Mouse (Mus musculus): Measurements from ENCODE around the gene Eif4e. TPM values are rescaled to one million over a fixed set of nuclear protein-coding genes. Genes with fewer than 3 reads are reported as not detected.
"Not testable (repeated sequence)": the region's sequence is repeated elsewhere in the genome, so short reads cannot be mapped to it uniquely, and the experiment has no call there.

Eif4e gene
- total RNA-seq, 2 experiments from 2014 or later: 202 to 217 TPM

DNA sequence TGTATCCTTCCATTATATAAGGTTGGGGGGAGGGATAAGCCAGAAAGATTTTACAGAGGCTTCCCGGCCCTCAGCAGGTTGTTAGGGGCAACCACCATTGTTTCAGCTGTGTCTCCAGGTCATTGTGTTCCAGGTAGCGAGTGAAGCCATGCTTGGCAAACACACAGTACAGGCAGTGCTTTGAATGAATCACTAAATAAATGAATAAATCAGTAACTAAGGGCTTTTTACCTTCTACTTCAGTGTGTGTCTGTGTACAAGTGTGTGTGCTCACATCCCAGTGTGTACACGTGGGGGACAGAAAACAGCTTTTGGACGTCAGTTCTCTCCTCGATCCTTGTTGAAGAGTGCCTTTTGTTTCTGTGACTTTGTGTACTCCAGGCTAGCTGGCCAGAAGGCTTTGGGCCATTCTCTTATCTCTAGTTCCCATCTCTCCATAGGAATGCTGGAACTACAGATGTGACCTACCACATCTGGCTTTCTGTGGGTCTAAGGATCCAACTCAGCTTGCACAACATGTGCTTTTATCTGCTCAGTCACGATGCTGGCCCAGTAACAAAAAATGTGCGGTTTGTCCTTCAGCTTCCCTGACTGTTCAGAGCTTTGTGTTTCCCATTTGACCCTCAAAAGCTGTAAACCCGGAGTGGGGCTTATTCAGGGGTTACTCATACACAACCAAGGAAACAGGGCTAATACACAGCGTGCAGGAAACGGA, 10.2 kb upstream of the Eif4e start:
- peak in 1 of 2 experiments; percentile 42 for DNase-seq (ENCODE audit: low spot score in 2 of 2)

DNA sequence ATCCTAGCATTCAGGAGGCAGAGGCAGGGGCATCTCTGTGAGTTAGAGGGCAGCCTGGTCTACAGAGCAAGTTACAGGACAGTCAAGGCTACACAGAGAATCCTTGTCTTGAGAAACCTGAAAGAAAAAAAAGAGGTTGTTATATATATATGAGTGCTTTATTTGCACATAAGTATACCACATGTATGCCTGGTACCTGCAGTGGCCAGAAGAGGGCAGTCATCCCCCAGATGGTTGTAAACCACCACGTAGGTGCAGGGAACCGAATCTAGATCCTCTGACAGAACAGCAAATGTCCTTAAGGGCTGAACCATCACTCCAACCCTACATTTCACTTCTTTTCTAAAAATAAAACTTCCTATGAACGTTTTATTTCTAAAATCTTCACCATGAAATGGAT, 8.1 kb upstream of the Eif4e start:
- DNase-seq (ENCODE audit: low spot score in 2 of 2): no peak

DNA sequence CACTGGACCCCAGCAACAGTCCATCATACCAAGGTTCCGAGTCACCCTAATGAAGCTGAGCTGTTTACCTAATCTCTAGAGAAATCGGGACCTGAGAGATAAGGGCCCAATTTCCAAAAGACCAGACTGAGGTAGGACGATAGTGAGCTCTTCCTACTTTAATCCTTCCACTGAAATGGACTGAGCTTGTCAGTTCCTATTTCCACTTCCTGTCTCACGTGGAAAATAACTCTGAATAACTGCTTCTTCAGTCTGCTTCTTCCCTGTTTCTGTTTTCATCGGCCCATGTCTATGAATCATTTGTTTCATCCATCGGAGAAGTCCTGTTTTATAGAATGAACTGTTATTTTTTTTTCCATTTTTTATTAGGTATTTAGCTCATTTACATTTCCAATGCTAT, 6.8 kb upstream of the Eif4e start:
- DNase-seq (ENCODE audit: low spot score in 2 of 2): no peak

DNA sequence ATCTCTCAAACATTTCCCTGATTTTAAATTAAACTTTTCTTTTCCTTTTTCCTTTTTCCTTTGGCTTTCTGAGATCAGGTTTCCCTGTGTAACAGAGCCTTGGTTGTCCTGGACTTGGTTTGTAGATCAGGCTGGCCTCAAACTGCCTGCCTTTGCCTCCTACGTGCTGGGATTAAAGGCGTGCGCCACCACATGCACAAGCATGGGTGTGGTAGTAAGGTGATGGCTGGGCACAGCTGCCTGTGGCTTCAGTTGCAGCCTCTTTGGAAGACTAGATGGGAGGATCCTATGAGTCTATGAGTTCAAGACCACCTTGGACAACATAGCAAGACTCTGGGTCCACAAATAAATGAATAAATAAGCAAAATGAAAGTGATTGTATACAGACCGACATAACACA, 2.0 kb upstream of the Eif4e start:
- no peak for DNase-seq (ENCODE audit: low spot score in 2 of 2)

DNA sequence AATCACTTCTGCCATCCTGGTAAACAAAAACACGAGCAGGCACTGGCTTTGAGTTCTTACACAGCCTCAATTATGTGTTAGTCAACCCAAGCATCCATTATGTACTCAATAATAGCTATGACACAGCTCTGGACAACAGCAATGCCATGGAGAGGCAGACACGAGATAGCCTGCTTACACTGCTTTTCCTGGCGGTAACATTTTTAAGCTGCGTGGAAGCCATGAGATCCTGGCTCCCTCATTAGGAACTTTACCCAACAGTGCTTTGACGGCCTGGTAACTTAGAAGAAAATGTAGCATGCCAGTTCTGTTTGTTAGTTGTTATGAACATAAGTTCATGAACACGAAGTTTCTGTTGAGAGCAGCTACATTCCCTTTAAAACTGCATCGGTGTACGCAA, 485 bp upstream of the Eif4e start:
- DNase-seq (ENCODE audit: low spot score in 2 of 2): no peak

DNA sequence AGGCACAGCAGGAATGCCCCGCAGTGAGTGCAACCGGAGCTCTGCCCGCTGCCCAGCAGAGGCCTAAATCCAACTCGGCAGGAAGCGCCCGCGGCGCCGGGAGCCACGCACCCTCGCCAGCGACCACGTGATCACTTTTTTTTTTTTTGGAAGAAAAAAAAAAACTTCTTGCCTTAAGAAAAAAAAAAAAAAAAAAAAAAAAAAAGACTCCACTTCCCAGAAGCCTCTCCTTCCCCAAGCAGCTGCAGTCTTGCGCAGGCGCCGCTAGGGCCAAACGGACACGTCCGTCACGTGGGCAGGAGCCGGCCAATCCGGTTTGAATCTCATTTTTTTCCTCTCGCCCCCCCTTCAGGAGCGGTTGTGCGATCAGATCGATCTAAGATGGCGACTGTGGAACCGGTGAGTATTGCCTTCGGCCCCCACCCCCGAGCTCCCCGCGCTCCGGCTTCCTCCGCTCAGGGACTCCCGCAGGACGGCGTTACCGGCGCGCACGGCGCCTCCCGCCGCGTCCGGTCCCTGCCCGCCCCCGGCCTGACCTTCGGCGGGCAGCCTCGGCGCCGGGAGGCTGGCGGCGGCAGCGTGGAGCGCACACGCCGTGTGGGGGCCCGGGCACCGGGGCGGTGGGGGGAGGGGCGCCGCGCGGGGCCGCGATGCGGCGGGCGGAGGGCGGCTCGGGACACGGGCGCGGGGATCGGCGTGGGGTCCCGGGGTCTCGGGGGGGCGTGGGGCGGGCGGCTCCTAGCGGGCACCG, 1.1 kb downstream of the Eif4e start:
- DNase-seq (ENCODE audit: low spot score in 2 of 2): peak; percentile 87

DNA sequence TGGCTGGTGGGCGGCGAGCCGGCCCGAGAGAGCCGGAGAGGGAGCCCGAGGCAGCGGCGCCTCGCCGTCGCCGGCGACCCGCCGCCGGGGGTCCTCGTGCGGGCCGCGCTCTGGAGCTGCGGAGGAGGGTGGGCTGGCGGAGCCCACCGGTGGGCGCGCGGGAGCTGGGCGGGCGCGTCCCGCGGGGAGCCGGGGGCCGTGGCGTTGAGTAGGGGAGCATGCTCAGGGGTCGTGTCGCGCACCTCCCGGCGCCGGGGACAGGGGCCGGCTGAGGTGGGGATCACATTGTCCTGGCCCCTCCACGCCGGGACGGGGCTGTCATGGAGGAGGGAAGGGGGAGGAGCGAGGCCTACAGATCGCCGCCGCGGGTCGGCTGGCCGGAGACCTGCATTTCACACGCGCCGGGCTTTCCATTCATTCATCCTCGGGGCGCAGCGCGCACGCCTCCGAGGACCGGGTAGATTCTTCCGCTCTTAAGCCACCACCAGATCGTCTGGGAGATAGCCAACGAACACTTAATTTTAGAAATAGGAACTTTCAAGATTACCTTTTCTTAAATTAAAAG, 1.8 kb downstream of the Eif4e start:
- peak; percentile 66 to 73 for DNase-seq (ENCODE audit: low spot score in 2 of 2)

DNA sequence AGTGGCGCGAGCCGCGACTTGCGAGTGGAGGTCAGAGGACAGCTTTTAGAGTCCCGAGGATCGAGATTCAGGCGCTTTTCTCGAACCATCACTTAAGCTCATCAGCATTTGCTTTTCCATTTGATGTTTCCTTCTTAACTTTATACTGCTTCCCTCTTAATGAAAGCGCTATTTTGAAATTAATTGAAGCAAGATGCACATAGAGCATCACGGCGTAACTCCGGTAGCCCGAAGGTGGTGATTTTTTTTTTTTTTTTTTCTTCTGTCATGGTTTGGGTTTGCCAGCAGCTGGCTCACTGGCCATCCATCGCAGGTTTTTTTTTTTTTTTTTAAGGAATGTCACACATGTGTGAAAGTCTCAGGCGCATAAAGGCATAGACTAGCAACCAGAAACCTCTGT, 2.3 kb downstream of the Eif4e start:
- no peak for DNase-seq (ENCODE audit: low spot score in 2 of 2)

DNA sequence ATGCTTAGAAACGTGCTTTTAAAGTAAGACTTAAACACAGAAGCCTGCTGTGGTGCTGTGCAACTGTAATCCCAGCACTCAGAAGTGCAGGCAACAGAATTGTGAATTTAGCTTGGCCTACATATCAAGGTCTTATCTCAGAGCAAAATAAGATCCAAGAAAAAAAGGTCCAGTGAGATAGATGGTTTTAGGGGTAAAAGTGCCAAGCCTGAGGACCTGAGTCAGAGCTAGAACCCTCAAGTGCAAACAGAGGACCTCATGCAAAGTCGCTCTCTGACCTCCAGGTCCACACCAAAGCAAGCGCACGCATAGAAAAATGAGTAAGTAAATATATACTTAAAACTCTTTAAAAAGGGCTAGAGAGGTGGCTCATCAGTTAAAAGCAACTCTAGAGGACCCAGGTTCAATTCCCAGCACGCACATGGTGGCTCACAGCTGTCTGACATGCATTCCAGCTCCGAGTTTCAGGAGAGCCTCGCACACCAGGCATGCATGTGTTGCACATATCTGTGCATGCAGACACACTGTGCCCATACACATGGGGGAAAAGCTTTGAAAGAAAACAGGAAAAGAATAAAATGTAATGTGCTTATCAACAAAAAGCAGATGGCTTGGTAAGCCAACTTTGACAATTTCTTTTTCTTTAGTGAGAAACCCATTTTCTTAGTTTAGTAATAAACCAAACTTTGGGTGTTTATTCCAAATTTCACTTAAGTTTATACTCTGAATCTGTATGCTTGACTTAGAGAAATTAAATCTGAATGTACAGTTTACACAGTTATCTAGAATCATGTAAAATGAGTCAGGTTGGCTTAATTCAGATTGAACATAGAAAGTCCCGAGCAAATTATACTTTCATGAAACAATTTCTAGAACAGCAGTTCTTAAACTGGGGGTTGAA, 4.8 kb downstream of the Eif4e start:
- no peak for DNase-seq (ENCODE audit: low spot score in 2 of 2)

DNA sequence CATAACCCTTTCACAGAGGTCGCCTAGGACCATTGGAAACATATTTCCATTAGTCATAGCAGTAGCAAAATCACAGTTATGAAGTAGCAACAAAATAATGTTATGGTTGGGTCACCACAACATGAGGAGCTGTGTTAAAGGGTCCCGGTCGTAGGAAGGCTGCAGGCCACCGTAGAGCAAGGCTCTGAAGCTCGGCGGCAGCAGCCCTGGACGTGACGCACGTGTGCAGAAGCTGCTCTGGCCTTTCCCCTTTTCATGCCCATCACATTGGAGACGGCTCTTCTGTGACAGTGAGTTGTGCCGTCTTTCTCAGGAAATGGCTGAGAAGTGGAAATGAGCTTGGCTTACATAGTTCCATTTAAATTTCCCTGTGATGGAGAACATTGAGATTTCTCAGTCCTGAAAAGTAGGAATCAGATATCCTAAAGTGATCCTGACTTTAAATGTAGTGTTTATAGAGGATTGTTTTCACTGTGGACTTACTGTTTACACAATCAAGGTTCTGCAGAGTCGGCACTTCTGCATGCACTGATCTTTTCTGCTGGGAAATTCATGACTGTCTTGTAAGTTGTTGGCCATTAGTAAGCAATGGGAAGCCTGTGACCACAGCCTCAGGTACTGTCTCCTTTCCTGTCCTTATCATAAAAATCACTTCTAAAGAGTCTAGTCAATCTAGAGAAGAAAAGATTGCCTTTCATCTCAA, 5.7 kb downstream of the Eif4e start:
- DNase-seq (ENCODE audit: low spot score in 2 of 2): no peak

DNA sequence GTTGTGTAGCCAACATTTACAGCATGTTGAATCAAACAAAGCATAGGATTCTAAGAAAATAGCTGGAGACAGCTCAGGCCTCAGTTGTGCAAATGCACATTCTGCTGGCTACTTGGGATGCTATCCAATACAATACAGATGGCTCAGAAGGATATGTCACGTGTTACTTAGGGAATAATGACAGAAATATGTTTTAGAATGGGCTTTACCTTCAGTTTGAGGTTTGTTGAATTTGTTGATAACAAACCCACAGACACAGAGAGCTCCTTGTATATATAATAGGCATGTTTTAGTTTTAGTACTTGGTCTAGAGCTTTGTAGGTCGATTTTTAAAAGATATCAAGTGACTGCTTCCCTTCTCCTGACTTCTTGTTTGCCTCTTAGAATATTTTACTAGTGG, 6.8 kb downstream of the Eif4e start:
- DNase-seq (ENCODE audit: low spot score in 2 of 2): no peak

DNA sequence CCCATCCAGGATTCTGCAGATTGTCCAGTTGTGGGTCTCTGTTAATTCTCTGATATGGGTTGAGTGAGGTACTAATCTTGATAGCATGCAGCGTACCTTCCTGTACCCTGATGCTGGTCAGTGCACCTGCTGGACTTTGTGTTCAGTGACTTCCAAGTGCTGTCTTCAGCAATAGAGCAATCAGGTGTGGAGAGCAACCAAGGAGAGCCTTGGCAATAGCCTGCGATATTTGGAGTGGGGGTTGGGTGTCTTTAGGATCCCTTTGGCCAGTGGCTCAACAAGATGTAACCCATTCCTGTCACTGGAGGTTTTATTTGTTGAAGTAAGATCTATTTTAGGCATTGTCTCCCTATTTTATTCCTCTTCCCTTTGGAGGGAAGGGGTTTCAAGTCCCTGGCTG, 10.1 kb downstream of the Eif4e start:
- DNase-seq (ENCODE audit: low spot score in 2 of 2): no peak

DNA sequence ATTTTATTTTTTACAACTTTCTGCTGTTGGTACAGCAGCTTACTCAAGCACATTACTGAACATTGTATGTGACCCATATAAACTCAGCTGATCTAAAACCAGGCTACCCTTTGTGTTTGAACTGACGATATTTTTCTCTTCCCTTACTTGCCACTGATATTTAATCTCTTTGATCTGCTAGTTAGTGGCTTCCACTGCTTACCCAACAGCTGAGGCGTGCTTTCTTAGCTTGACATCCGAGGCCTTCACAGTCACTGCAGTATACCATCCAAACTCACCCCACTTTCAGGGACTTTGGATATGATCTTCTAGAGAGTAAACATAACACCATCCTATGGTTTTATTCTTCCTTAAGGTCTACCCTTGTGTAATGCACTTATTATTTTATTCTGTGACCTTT, 16.6 kb downstream of the Eif4e start:
- DNase-seq (ENCODE audit: low spot score in 2 of 2): no peak

DNA sequence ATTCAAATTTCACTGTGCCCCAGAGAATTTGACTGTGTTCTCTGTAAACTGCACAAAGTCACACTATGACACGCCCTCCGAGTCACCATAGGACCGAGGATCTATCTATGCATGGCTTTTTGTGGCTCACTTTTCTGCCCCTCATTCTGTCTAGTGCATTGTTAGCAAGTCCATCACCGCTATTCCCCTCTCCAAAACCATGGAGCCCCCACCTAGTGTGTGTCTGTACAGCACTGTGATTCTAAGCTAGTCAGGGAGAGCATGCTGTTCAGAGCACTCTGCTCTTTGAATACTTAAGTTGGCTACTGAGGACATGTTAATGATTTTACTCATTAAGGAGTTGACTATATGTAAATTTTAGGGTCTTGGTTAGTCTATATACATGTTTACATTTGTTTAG, 18.1 kb downstream of the Eif4e start:
- no peak for DNase-seq (ENCODE audit: low spot score in 2 of 2)

DNA sequence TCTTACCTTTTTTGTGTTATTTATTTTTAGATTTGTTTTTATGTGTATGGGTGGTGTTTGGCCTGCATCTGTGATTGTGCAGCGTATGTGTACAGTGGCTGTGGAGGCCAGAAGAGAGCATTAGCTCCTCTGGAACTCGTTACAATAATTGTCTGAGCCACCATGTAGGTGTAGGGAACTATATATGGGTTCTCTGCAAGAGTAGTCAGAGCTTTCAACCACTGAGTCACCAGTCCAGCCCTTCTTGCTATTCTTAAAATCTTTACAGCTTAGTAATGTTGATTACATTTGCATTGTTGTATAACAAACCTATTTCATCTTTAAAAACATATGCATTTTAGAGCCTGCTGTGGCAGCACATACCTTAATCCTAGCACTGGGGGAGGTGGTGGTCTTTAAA, 20.7 kb downstream of the Eif4e start:
- no peak for DNase-seq (ENCODE audit: low spot score in 2 of 2)

DNA sequence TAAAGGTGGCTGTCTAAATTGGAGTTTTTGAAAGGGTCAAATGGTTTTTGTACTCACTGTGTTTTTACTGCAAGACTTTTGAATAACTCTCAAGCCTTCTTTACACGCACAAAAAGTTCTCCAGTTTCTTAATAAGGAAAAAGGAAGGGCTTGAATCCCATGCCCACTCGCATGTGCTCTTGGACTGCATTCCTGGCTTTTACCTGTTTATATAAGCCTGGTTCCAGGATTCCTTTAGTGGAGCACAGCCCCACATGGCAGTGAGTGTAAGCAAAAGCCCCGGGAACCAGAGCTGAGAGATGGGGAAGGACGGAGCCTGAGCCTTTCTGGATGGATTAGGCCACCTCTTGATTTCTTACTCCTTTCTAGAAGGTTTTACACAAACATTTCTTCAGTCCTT, 23.1 kb downstream of the Eif4e start:
- no peak for DNase-seq (ENCODE audit: low spot score in 2 of 2)

DNA sequence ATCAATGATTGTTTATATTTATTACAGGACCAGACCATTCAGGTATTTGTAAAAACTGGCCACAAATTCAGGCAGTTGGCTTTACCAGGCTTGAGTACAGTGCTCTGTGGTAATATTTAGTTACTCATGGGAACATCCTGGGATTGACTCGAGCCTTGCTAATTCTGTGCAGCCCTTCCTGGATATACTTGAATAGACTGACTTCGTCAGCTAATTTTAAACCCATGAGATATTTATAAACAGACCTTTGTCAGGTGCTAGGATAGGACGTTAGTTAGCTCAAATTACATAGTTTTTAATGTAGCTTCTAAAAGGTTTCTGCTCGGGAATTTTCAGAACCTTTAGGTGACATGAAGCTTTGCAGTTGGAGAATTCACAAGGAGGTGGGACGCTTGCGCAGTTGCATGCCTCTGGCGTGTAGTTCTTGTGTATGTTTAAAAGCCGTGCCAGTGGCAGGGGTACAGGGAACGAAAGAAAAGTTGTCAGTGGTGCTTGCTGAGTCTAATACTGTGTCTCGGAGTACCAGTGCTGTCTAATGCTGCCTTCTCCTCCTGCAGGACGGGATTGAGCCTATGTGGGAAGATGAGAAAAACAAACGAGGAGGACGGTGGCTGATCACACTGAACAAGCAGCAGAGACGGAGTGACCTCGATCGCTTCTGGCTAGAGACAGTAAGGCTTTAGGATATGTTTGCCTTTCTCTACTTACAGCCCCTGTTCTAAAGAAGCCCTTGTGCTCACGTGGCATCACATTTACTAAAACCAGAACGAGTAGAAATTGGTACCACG, 24.6 kb downstream of the Eif4e start:
- DNase-seq (ENCODE audit: low spot score in 2 of 2): no peak

DNA sequence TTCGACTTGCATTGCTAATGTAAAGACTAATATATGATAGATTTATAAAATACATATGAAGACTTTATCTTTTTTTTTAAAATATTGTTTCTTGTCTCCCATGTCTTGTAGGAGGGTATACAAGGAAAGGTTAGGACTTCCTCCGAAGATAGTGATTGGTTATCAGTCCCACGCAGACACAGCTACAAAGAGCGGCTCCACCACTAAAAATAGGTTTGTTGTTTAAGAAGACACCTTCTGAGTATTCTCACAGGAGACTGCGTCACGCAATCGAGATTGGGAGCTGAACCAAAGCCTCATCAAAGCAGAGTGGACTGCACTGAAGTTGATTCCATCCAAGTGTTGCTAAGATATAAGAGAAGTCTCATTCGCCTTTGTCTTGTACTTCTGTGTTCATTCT, 29.3 kb downstream of the Eif4e start:
- DNase-seq (ENCODE audit: low spot score in 2 of 2): not testable (repeated sequence)

DNA sequence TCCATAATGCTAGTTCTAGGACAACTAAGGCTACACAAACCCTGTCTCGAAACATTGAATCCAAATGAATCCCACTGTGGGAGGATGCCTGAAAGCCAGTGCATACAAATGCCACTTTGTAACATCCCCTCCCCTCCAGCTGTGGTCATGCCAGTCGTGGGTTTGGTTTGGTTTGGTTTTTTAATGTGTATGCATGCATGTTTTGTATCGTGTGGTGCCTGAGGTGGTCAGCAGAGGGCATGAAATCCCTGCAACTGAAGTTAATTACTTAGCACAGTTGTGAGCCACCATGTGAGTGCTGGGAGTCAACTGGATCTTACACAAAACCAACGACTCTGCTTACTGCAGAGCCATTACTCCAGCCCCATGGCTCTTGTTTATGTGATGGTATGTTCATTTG, 32.5 kb downstream of the Eif4e start:
- no peak for DNase-seq (ENCODE audit: low spot score in 2 of 2)

DNA sequence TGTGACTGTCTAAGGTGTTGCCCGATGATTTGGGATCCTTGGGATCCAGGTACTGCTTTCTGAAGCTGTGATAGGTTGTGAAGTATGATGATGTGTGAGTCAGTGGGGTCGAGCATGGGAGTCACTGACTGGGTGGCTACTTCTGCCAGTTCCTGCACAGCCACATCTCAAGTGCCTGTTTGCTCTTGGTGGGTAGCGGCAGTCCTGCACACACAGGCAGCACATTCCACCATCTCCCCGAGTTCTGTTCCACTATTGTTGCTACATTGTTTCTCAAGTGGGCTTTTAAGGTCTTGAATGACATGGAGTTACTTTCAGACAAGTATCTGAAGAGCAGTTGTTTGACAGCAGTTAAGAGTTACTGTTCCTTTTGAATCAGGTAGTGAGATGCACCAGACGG, 34.3 kb downstream of the Eif4e start:
- DNase-seq (ENCODE audit: low spot score in 2 of 2): no peak

Measured in adrenal gland, adult 18-20 months (tissue).